9 mouse cellular contexts compared by ENCODE assay signal in the genomic region with DNA sequence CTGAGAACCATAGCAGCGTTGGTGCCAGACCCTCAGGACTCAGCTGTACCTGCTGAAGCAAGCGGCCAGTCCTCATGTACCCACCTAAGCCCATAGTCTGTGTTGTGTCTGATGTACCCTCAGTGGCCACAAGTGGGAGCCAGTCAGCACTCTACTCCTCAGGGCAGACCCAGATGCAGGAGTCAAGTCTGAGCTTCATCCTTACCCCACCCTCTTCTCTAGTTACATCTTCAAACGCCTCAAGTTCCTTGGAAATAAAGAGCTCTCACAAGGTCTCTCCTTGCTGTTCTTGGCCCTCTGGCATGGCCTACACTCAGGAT. TPM values are rescaled to one million over a fixed set of nuclear protein-coding genes. Genes with fewer than 3 reads are reported as not detected.
DNase-seq lines count a peak whose midpoint lies in the region; ATAC-seq and TF ChIP-seq lines count a peak whose summit lies in the region.
"Had no signal": no experiment of that assay in that cellular context is flagged by ENCODE, and none has a peak within 500 bp of the region (broad histone marks: within the 10 kb centered on the region; RNA-seq: fewer than 3 reads in every experiment).

No protein-coding gene starts in this region.

- H3K9ac ChIP-seq in lung, postnatal 0 days (replicated peaks; ENCODE audit: low read depth) = no peak overlapping the region

- H3K4me2 ChIP-seq in lung, postnatal 0 days (replicated peaks; ENCODE audit: low read depth, low read length) = no peak overlapping the region

- H3K27me3 ChIP-seq in forebrain, embryonic 10.5 days (ENCODE audit: poor library complexity, severe bottlenecking) = no peaks in the 10 kb centered on the region
- H3K27me3 ChIP-seq in lung, postnatal 0 days (replicated peaks; ENCODE audit: insufficient read depth, low read length) = no peaks in the 10 kb centered on the region

- 53% methylated on average over 3 of the region's 3 CpGs for WGBS in forebrain, embryonic 10.5 days
- WGBS in lung, postnatal 0 days = 41% methylated on average over 3 of the region's 3 CpGs

- no peak overlapping the region for H3K27ac ChIP-seq in forebrain, embryonic 10.5 days
- no peak overlapping the region for H3K27ac ChIP-seq in lung, postnatal 0 days (ENCODE audit: low read length)
- H3K27ac ChIP-seq: macrophage had no signal

- H3K4me1 ChIP-seq in forebrain, embryonic 10.5 days = peaks cover 6% of the 10 kb centered on the region
- H3K4me1 ChIP-seq in lung, postnatal 0 days (ENCODE audit: insufficient read depth, low read depth, low read length) = no peaks in the 10 kb centered on the region

- peak; percentile 95 for DNase-seq in ES-CJ7 (ENCODE audit: low read depth, low spot score)
- peak; percentile 80 for DNase-seq in brain, adult 2 months (ENCODE audit: low read depth, low spot score)
- peak; percentile 51 for DNase-seq in forebrain, embryonic 10.5 days (ENCODE audit: extremely low spot score, low spot score)
- peak; percentile 61 for DNase-seq in layer of hippocampus, adult 9-11 months
- peak; percentile 69 for DNase-seq in lung, postnatal 0 days (ENCODE audit: low spot score)
- DNase-seq in right cerebral cortex, adult 18-20 months = peak; percentile 77
- DNase-seq in urinary bladder, adult 18-20 months (ENCODE audit: low spot score in 2 of 2) = no peak

- no peak overlapping the region for H3K4me3 ChIP-seq in forebrain, embryonic 10.5 days
- H3K4me3 ChIP-seq in lung, postnatal 0 days (ENCODE audit: low read depth, low read length) = no peak overlapping the region

- H3K36me3 ChIP-seq in forebrain, embryonic 10.5 days (replicated peaks) = peaks cover 93% of the 10 kb centered on the region
- peaks cover 36% of the 10 kb centered on the region for H3K36me3 ChIP-seq in lung, postnatal 0 days (ENCODE audit: insufficient read depth, low read length)

- ATAC-seq in hematopoietic stem cell, adult 5-6 weeks (replicated peaks in 1 of 2; ENCODE audit: insufficient read depth in 1 of 2, low FRiP score in 2 of 2, low TSS enrichment in 1 of 2, low read depth in 1 of 2, poor library complexity in 2 of 2, severe bottlenecking in 2 of 2) = peak; percentile 86 to 89
- ATAC-seq in lung, postnatal 0 days = peak; percentile 55

- peak; percentile 92 for TF ChIP-seq CTCF in lung, postnatal 0 days (IDR thresholded peaks at IDR 0.05)

- no peak for TF ChIP-seq EP300 in lung, postnatal 0 days (IDR thresholded peaks at IDR 0.05)

- no peaks in the 10 kb centered on the region for H3K9me3 ChIP-seq in forebrain, embryonic 10.5 days
- H3K9me3 ChIP-seq in lung, postnatal 0 days (ENCODE audit: low read length) = no peaks in the 10 kb centered on the region

RNA-seq across cellular contexts. Expression of a gene that starts 9.2 kb away (rescaled TPM):
- polyA plus RNA-seq in forebrain, embryonic 10.5 days (2016; fragmentation: Nextera tagmentation; extraction: Ambion mirVana) = 255 and 270 TPM in 2 replicates
- total RNA-seq in hematopoietic stem cell, adult 5-6 weeks (2017) = 160 and 203 TPM in 2 replicates
- polyA plus RNA-seq in lung, postnatal 0 days (2015; fragmentation: Nextera tagmentation; extraction: Ambion mirVana) = 83.1 and 86.7 TPM in 2 replicates

RNA-seq across cellular contexts. Expression of a gene that starts 9.4 kb away (rescaled TPM):
- polyA plus RNA-seq in forebrain, embryonic 10.5 days (2016; fragmentation: Nextera tagmentation; extraction: Ambion mirVana) = 490 and 492 TPM in 2 replicates
- 252 and 265 TPM in 2 replicates for total RNA-seq in hematopoietic stem cell, adult 5-6 weeks (2017)
- polyA plus RNA-seq in lung, postnatal 0 days (2015; fragmentation: Nextera tagmentation; extraction: Ambion mirVana) = 162 and 169 TPM in 2 replicates

RNA-seq across cellular contexts. Expression of a gene that starts 35.8 kb away (rescaled TPM):
- polyA plus RNA-seq in forebrain, embryonic 10.5 days (2016; fragmentation: Nextera tagmentation; extraction: Ambion mirVana) = 4.8 and 5.2 TPM in 2 replicates
- 476 and 523 TPM in 2 replicates for total RNA-seq in hematopoietic stem cell, adult 5-6 weeks (2017)
- polyA plus RNA-seq in lung, postnatal 0 days (2015; fragmentation: Nextera tagmentation; extraction: Ambion mirVana) = 24.0 and 27.8 TPM in 2 replicates

RNA-seq across cellular contexts. Expression of a gene that starts 38.4 kb away (rescaled TPM):
- polyA plus RNA-seq in forebrain, embryonic 10.5 days (2016; fragmentation: Nextera tagmentation; extraction: Ambion mirVana) = 397 and 415 TPM in 2 replicates
- 189 and 215 TPM in 2 replicates for total RNA-seq in hematopoietic stem cell, adult 5-6 weeks (2017)
- polyA plus RNA-seq in lung, postnatal 0 days (2015; fragmentation: Nextera tagmentation; extraction: Ambion mirVana) = 332 and 367 TPM in 2 replicates

RNA-seq across cellular contexts. Expression of a gene that starts 39.9 kb away (rescaled TPM):
- polyA plus RNA-seq in forebrain, embryonic 10.5 days (2016; fragmentation: Nextera tagmentation; extraction: Ambion mirVana) = 38.8 and 44.1 TPM in 2 replicates
- total RNA-seq in hematopoietic stem cell, adult 5-6 weeks (2017) = 28.5 and 29.6 TPM in 2 replicates
- 67.3 and 74.2 TPM in 2 replicates for polyA plus RNA-seq in lung, postnatal 0 days (2015; fragmentation: Nextera tagmentation; extraction: Ambion mirVana)

Comparison
In these comparisons a context has a peak if more than half of its experiments do, and no peak if none do; other contexts are left out.
1. DNase-seq: peak in ES-CJ7 (single experiment), brain, adult 2 months (single experiment), forebrain, embryonic 10.5 days (single experiment), layer of hippocampus, adult 9-11 months (single experiment), lung, postnatal 0 days (single experiment) and right cerebral cortex, adult 18-20 months (single experiment); none in urinary bladder, adult 18-20 months (0 of 2).